Mouse (Mus musculus) intestine, postnatal 0 days (tissue): Measurements from ENCODE around the gene Pdcd11. TPM values are rescaled to one million over a fixed set of nuclear protein-coding genes. Genes with fewer than 3 reads are reported as not detected.
A peak's percentile ranks its signal among the peaks of the same experiment; 100 is the strongest.

Experiments
- ATAC-seq: fragments of 200-750 bp; cut with Nextera tagmentation; 2 replicates; pipeline ENCODE4 v1.8.0; 2017; ENCODE audit warnings: mild to moderate bottlenecking, moderate TSS enrichment, moderate library complexity
- H3K27ac ChIP-seq: fragments of 300-500 bp; sonication (generic); 2 replicates; pipeline ENCODE4 v1.5.1; 2014; ENCODE audit warnings: mild to moderate bottlenecking, low read depth, low read length, moderate library complexity
- H3K27me3 ChIP-seq: fragments of 300-500 bp; sonication (generic); replicated peaks from 2 replicates; pipeline ENCODE4 v1.6.1; 2014; ENCODE audit warnings: low read length, mixed read lengths; ENCODE audit not compliant: control insufficient read depth, insufficient read depth
- H3K36me3 ChIP-seq: fragments of 300-500 bp; sonication (generic); 2 replicates; pipeline ENCODE4 v1.6.1; 2014; ENCODE audit warnings: mild to moderate bottlenecking, moderate library complexity; ENCODE audit not compliant: control insufficient read depth, insufficient read depth
- H3K4me1 ChIP-seq: fragments of 300-500 bp; sonication (generic); replicated peaks from 2 replicates; pipeline ENCODE4 v1.6.1; 2014; ENCODE audit warnings: antibody characterized with exemption, low read length, mixed read lengths; ENCODE audit not compliant: control insufficient read depth, insufficient read depth
- H3K4me2 ChIP-seq: fragments of 300-500 bp; sonication (generic); replicated peaks from 2 replicates; pipeline ENCODE4 v1.6.1; 2014; ENCODE audit warnings: low read depth, mild to moderate bottlenecking, moderate library complexity
- H3K4me3 ChIP-seq: fragments of 300-500 bp; sonication (generic); 2 replicates; pipeline ENCODE4 v1.5.1; 2014; ENCODE audit warnings: low read depth, low read length
- H3K9ac ChIP-seq: fragments of 300-500 bp; sonication (generic); 2 replicates; pipeline ENCODE4 v1.6.1; 2014; ENCODE audit warnings: mild to moderate bottlenecking, low read depth, low read length
- H3K9me3 ChIP-seq: fragments of 300-500 bp; sonication (generic); 2 replicates; pipeline ENCODE4 v1.6.1; 2016; ENCODE audit warnings: mixed run types; ENCODE audit not compliant: control insufficient read depth
- CTCF ChIP-seq: sonication (generic); IDR thresholded peaks from 2 replicates; pipeline ENCODE4 v1.5.1; 2016; ENCODE audit warnings: low read depth, mild to moderate bottlenecking, control low read depth, antibody characterized with exemption, moderate library complexity
- WGBS: fragments of 180-500 bp; shearing (Covaris S2); extraction: QIAGEN DNeasy Blood & Tissue Kit; methylation state at CpG from one replicate; pipeline ENCODE4 v1.1.7; 2014; 5-methylcytosine and 5-hydroxymethylcytosine counted together
- polyA plus RNA-seq: library from polyadenylated mRNA; unstranded; fragments of >200 nt; fragmentation: Nextera tagmentation; extraction: Ambion mirVana; gene quantifications from 2 replicates; pipeline ENCODE4 v1.2.1, GENCODE M21; 2015

Gene Pdcd11
- polyA plus RNA-seq, 1 experiment from 2014 or later = 4.3 TPM

DNA sequence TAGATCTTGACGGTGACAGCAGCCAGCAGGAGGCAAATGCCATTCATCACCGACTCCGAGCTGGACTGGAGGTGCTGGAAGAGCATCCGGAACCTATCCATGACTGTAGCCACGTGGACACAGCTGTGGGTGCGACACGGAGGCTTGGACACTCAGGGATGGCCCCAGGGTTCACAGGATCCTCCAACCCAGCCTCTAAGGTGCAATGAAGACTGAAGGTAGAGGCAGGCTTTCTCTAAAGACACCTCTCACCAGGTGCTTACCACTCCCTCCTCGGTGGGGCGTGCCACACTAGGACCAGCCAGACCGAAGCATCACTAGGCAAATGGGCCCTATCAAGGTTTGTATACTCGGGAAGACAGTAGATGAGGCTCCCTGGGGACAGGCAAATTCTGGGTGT lies 67.1 kb downstream of the Pdcd11 start, which contains the start of gene Calhm3:
TSS of gene Calhm3 (minus strand) at position 101 of the 400 bp plus-strand sequence.
- no peak within 1 kb of the TSS for H3K9ac ChIP-seq
- no peak for TF ChIP-seq CTCF

DNA sequence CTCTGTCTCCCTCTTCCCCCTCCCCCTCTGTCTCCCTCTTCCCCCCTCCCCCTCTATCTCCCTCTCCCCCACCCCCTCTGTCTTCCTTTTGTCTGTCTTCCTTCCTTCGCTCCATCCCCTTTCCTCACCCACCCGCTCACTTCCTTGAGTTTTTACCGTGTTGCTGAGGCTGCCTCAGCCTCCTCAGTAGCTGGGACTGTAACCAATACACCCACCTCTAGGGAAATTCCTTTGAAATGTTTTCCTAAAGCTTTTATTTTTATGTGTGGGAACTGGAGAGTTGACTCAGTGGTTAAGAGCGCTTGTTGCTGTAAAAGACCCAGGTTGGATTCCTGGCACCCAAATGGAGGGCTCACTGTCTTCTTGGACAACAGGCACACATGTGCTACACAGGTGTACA lies 71.1 kb downstream of the Pdcd11 start:
- no peak overlapping the region for H3K27ac ChIP-seq
- H3K27me3 ChIP-seq = no peaks in the 10 kb centered on the region
- H3K4me1 ChIP-seq = no peaks in the 10 kb centered on the region
- H3K9ac ChIP-seq = no peak overlapping the region
- no peak overlapping the region for H3K4me3 ChIP-seq
- no peaks in the 10 kb centered on the region for H3K9me3 ChIP-seq
- 68% methylated on average over 4 of the region's 4 CpGs for WGBS
- no peak for ATAC-seq
- no peak for TF ChIP-seq CTCF
- no peaks in the 10 kb centered on the region for H3K36me3 ChIP-seq
- H3K4me2 ChIP-seq = no peak overlapping the region

More for the DNA sequence above, 67.1 kb downstream of the Pdcd11 start, which contains the start of gene Calhm3:
- H3K27me3 ChIP-seq = no peaks in the 10 kb centered on the region
- WGBS = 78% methylated on average over 11 of the region's 11 CpGs
- H3K4me2 ChIP-seq = no peak within 1 kb of the TSS
- no peak within 1 kb of the TSS for H3K4me3 ChIP-seq
- H3K9me3 ChIP-seq = no peaks in the 10 kb centered on the region
- no peaks in the 10 kb centered on the region for H3K4me1 ChIP-seq
- H3K27ac ChIP-seq = no peak within 1 kb of the TSS
- no peak for ATAC-seq
- H3K36me3 ChIP-seq = no peaks in the 10 kb centered on the region; the same call in 1 of the 2 replicates

DNA sequence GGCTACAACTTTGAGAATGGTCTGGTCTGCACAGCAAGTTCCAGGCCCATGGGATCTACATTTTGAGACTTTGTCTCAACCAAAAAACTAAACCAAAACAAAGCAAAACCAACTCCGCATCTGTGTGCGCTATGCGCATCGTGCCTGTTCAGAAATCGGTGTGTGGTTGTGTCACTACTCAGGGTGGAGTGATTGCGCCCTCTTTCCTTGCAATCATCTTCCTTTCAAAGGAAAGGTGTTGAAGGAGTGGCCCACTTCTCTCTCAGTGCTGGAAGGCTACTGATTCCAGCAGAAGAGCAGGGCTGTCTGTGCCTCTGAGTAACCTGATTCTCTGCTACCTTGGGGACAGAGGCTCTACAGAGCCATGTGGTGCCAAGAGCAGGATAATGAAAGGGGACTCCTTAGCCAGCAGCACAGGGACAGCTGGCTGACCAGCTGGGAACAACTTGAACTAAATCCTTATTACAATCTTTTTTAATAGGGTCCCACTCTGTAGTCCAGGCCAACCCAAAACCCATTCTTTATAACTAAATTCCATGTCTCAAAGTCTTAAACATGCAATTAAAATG lies 72.7 kb downstream of the Pdcd11 start:
- no peak for TF ChIP-seq CTCF
- Histone ChIP-seq H3K4me1 (no peaks in the 10 kb centered on the region), H3K4me2 (no peak overlapping the region), H3K27ac (no peak overlapping the region), H3K4me3 (no peak overlapping the region), H3K36me3 (no peaks in the 10 kb centered on the region), H3K9me3 (no peaks in the 10 kb centered on the region), H3K9ac (no peak overlapping the region), H3K27me3 (no peaks in the 10 kb centered on the region)
- WGBS = 91% methylated on average over 6 of the region's 6 CpGs
- no peak for ATAC-seq

DNA sequence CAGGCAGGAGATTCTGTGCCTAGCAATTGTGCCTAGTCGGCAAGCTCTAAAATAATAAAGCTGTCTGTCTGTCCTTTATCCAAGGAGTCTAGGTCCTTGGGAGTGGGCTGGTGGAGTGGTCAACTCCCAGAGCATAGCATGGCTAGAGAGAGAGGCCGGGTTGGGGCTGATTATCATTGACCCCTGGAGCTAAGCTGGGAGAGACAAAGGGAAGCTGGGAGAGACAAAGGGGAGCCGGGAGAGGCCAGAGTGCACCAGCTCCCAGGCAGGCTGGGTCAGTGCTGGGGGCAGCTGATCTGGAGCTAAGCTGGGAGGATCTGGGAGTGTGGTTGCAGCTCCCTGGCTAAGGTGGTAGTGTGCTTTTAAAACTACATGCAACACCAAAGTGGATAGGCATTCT lies 76.2 kb downstream of the Pdcd11 start:
- H3K4me3 ChIP-seq = no peak overlapping the region
- no peaks in the 10 kb centered on the region for H3K9me3 ChIP-seq
- no peak for ATAC-seq
- H3K27ac ChIP-seq = no peak overlapping the region
- H3K4me2 ChIP-seq = no peak overlapping the region
- no peak for TF ChIP-seq CTCF
- H3K9ac ChIP-seq = no peak overlapping the region
- H3K4me1 ChIP-seq = no peaks in the 10 kb centered on the region
- 30% methylated on average over 3 of the region's 3 CpGs for WGBS
- no peaks in the 10 kb centered on the region; the same call in 1 of the 2 replicates for H3K27me3 ChIP-seq
- no peaks in the 10 kb centered on the region for H3K36me3 ChIP-seq

DNA sequence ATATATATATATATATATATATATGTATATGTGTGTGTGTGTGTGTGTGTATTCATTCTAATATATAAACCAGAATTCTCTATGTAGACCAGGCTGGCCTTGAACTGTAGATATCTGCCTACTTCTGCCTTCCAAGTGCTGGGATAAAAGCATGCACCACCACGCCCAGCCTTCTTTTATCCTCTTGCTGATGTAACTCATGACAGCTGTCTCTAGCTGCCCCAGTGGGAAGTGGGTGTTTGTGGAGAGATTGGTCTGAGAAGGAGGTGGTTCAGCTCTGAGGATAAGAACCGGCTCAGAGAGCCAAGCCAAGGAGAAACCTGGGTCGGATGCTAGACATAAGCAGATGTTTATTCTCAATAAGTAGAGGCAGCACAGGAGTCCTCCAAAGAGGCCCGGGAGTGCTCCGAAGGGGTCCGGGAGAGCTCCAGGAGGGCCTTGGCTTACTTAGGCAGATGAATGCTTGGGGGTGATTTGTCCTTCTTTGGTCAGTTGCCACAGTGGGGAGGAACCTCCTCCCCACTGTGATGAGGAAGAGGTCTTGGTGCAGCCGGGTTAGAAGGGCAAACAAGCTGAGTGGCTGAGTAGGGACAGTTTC lies 77.1 kb downstream of the Pdcd11 start:
- Histone ChIP-seq H3K4me2 (peak overlapping the region; percentile 63; the same call in 1 of the 2 replicates), H3K4me3 (no peak overlapping the region), H3K9me3 (no peaks in the 10 kb centered on the region), H3K27me3 (no peaks in the 10 kb centered on the region; the same call in 1 of the 2 replicates), H3K4me1 (no peaks in the 10 kb centered on the region), H3K9ac (no peak overlapping the region), H3K36me3 (no peaks in the 10 kb centered on the region), H3K27ac (no peak overlapping the region)
- TF ChIP-seq CTCF = no peak
- 51% methylated on average over 7 of the region's 7 CpGs for WGBS
- 0 out of 2 replicates have a peak, but pooled peaks have one; percentile 25 for ATAC-seq

DNA sequence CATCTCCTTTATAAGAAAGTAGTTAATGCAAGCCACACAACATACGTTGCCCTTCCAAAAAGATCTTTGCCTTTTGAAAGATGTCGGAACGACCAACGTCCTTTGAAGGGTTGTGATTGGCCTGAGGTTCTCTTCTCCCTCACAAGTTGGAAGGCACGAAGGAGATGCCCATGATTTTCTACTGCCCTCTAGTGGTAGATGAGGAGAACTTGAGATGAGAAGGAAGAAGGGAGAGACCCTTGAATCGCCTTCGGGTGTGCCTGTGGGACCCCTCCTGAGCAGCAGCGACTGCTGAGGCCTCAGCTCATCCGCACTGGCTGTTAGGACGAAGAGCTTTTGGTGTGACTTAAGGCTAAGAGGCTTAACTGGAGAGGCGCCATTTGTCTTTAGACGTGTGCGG lies 77.7 kb downstream of the Pdcd11 start:
- Histone ChIP-seq H3K27ac (no peak overlapping the region), H3K27me3 (no peaks in the 10 kb centered on the region; the same call in 1 of the 2 replicates), H3K9ac (no peak overlapping the region), H3K4me1 (no peaks in the 10 kb centered on the region), H3K4me3 (peak overlapping the region; percentile 26), H3K9me3 (no peaks in the 10 kb centered on the region), H3K36me3 (no peaks in the 10 kb centered on the region), H3K4me2 (peak overlapping the region; percentile 63)
- ATAC-seq = no peak
- 11% methylated on average over 13 of the region's 13 CpGs for WGBS
- peak; percentile 93 for TF ChIP-seq CTCF
